Mouse (Mus musculus) cerebellum, postnatal 14 days (tissue): ENCODE measurements at regions not wholly inside any gene's neighbourhood (a gene's known extent, or its start where the extent isn't known, plus 50 kb on each side); places are given as distances from the start of the nearest gene placed in this dataset.

Experiments
- DNase-seq, 2 experiments: peaks; one replicate each; pipeline ENCODE4 v3.0.0; 2021; ENCODE audit warnings: mixed read lengths in 2 of 2

DNA sequence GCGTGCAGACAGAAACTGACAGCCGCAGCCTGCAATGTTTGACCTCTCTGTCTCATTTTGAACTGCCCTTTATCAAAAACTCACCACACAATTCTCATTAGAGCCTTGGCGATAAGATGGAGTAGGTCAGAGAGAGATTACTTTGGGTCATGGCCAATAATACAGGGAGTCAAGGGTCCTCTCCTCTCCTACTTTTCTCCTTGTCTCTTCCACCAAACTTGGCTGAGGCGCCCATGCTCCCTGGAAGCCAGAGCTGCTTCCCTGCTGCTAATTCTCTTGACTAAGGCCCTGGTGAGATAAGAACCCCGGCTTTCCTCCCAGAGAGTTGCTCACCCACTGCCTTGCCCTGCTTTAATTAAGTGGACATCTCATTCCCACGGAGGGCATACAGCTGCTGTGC, 355.3 kb upstream of the Smim15 start:
- DNase-seq: no peak

DNA sequence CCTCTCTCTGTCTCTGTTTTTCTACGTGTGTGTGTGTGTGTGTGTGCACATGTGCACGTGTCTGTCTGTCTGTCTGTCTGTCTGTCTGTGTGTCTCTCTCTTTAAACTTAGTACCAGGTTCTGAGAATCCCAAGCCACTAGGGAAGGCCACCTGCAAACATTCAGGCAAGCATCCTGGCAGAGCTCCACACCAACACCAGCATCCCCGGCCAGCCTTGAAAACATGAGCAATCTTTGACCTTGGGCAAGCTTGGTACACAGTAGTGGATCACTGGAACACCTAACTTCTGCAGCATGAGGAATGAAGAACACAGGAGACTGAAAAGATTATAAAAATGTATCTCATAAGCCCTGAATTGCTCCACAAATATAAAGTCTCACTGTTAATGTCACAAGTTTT, 359.0 kb upstream of the Smim15 start:
- DNase-seq: no peak

DNA sequence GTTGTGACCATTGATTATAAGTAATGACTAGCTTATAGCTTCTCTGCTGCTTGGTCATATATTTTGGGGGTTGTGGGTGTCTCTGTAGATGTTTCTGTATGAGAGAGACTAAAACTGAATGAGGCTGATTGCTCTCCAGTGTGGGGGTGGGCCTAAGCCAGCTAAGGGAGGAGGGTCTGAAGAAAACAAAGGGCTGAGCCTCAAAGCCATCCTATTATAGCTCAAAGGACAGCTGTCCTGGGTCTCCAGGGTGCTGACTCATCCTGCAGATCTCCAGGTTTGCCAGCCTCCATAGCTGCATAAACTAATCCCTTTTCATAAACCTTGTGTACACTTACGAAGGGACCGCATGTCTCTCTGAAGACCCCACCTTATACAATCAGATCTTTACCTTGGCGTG, 360.3 kb upstream of the Smim15 start:
- no peak for DNase-seq

DNA sequence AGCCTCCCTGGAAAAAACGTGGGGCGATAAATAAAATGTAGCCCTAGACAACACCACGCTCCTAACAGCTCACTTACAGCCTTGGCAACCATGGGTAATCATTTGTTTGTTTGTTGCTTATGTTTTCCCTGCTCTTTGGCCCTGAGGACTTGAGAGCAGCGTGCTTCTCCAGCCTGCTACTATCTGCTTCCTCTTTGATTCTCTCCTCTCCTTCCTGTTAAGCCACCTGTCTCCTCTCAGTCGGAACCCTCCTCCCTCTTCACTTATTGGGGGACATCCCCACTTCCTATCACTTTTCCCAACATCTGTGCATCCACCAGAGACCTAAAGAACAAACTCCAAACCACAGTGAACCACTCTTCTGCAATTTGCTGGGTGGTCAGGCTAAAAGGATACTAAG, 362.5 kb upstream of the Smim15 start:
- DNase-seq: no peak

DNA sequence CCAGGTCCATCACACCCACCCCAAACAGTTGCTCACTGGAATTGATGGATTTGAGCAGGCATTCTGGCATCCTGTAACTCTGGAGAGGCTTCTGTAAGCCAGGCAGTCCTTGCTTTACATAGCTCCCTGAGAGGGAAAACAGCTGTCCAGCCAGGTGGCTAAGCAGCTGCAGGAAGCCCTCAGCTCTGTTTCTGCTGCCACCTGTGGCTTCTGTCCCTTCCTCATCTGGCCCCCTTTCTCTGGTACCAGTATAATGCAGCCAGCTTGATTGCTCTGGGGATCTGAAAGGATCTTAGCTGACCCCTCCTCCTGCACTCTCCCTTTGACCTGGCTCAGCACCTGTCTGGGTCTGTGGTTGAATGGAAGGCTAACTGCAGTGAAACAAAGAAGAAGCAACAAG, 365.4 kb upstream of the Smim15 start:
- DNase-seq: no peak

DNA sequence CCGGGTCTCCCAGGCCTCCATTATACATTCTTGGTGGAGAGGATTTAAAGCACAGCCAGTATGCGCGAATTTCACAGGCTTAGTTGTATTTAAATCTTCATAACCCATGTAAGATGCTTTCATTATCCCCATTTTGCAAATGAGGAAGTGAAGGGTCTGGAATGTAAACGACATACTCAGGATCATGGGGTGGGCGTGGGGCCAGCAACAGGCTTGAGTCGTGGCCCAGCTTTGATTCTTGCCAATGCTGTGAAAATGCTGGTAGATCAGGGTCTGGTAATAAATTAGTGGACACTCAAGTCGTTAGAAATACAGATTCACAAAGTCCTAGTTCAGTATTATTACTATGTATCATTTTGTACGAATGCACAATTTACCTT, 367.2 kb upstream of the Smim15 start:
- peak; percentile 58 to 69 for DNase-seq

DNA sequence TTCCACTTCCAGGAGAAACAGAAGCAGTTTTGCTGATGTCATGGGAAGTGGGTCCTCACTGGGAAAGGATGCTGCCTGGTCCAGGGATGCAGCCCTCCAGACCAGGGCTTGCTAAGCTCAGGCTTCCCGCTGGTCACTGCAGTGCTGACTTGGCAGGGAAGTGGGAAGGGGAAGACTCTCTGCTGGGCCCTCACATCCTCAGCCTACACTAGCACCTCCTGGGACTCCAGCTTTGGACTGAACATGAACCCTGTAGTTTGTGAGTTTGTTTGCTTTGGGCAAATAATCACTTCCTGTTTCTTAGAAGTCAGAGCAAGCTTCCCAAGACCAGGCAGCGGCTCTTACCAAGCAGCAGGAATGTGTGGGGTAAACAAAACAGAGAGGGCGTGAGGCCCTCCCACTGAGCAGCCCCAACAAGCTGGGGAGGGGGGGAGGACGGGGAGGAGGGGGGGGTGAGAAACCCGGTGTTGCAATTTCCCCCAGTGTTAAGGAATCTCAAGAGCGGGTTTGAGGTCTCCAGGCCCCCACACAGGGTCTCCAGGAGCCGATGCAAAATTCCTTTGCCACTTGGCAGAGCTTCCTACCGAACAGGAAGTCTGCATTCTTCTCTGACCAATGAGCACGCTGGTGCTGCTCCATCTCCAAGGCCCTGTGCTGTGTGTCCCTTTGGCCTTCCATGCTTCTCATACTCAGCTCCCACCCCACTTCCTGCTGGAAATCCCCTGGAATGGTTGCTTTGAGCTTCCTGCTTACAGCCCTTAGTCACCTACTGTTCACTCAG, 367.7 kb upstream of the Smim15 start:
- no peak for DNase-seq

DNA sequence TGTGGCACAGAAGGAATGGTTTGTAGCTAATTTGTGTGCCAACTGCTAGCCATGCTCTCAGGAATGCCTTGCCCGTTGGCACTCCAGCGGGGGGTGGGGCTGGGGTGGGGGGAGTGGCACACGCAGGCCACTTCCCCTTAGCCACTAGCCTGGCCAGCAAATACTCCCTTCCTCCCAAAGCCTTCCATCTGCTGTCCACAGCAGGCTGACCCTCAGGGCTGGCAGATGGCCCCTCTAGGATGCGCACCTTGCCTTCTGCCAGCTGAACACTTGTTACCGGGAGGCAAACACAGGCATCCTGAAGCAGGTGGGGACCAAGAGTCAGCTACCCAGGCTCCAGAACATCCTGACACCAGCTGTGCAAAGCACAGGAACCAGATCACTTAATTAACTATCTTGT, 372.1 kb upstream of the Smim15 start:
- peak; percentile 69 to 81 for DNase-seq

DNA sequence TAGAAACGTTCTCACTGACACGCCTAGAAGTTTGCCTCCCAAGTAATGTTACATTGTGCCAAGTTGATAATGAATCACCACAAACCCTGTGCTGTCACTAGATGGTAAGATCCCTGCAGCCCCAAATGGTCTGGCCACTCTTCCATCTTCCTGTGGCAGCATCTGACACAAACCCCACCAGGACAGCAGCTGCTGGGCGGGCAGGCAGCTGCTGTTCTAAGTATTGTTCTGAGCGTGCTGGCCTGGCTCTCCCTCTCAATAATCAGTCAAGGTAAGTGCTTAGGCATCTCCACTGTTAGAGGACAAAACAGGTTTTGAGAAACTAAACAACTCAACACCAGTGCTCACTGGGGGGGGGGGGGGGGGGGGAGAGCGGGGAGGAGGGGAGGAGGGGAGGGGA, 375.7 kb upstream of the Smim15 start:
- DNase-seq: no peak

DNA sequence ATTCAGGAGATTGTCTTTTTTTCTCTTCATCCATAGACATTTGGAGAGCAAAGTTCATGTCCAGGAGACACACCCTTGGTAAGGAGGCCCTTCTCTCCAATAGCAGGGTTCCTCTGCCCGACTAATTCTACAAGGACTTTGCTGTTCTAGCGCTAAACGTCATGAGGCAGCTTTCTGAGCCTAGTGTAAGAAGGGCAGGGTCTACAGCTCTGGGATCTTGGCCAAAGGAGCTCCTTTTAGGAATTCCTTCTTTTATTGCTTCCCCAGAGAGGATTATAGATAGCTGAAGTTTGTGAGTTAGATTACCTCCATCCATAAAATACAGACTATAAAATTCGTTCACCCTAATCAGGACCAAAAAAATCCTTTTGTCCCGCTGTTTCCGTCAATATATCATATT, 378.5 kb upstream of the Smim15 start:
- no peak for DNase-seq

DNA sequence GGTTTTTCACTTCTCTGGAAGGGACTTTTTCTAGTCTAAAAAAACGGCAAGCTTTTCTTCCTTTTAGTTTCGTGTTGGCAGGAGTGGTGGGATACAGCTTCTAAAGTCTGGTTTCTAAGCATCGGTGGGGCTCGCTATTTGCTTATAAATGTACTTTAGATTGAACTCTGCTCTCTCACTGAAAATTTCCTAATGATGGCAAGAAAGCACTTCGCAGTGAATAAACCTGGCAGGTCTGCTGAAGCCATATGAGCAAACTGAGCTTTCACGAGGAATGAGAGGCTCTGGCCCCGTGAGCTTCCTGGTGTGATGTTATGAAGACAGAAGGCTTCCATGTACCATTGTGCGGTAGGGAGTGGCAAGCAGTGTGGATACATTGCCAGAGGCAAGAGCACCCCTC, 380.0 kb upstream of the Smim15 start:
- no peak for DNase-seq

DNA sequence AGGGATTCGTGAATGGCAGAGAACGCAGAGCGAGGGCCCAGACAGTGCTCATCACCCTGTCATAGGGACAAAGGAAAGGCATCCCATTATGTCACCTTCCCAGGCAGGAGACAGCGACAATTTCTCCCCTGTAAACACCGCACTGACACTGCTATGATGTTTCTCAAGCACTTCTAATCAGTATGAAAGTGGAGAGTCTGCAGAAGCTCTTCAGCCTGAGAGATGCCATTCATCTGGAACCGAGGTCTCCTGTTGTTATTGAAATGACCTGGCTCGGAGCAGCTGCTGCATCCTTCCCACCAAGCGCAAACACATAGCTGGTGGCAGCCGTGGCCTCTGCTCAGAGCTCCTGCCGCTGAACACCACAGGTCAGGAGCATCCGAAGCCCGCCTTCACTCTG, 380.5 kb upstream of the Smim15 start:
- no peak for DNase-seq

DNA sequence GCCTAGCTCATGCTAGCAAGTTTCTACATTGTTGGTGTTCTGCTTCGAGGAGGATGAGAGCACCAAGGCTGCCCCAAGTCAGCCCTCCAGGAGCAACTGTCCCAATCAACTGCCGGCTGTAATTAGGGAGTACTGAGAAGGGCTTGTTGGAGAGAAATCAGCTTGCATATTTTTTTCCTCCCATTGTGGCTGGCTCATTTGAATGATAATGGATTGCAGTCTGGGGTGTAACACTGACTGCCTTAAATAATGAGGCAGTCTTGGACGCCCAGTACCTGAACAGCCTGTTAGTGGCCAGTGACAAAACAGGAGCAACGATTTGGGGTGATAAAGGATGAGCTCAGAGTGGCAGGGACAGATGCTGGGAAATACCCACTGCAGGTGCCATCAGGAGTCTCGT, 382.8 kb upstream of the Smim15 start:
- no peak for DNase-seq

DNA sequence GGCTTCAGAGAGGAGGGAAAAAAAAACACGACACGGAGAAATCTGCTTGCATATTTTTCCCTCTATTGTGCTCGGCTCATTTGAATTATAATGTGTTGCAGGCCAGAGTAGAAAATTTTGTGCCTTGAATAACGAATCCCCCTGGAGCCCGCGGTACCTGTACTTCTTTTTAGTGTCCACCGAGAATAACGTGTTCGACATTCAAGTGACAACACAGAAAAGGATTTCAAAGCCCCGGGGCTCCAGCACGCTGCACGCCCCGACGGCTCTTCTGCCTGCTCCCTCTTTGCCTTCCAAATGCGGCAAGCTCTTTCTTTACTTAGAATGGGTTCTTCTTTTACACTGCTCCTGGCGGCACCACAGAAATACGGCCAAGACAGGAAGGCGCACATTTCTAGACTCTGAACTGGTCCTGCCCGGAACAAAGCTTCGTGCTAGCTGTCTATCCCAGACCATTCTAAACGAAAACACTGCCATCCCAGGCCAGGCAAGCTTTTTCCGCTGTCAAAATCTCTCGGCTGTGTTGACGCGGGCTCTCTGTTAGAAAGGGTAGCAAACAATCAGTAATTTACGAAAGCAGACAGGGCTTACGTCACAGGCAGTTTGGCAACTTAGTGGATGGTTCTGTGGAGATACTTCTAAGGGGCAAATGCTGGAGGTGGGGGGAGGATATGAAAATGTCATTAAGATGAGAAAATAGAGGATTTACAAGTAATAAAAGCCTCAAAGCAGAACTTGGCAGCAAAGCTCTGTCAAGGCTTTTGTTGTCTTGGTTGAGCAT, 398.2 kb upstream of the Smim15 start:
- DNase-seq: peak; percentile 26 to 27

DNA sequence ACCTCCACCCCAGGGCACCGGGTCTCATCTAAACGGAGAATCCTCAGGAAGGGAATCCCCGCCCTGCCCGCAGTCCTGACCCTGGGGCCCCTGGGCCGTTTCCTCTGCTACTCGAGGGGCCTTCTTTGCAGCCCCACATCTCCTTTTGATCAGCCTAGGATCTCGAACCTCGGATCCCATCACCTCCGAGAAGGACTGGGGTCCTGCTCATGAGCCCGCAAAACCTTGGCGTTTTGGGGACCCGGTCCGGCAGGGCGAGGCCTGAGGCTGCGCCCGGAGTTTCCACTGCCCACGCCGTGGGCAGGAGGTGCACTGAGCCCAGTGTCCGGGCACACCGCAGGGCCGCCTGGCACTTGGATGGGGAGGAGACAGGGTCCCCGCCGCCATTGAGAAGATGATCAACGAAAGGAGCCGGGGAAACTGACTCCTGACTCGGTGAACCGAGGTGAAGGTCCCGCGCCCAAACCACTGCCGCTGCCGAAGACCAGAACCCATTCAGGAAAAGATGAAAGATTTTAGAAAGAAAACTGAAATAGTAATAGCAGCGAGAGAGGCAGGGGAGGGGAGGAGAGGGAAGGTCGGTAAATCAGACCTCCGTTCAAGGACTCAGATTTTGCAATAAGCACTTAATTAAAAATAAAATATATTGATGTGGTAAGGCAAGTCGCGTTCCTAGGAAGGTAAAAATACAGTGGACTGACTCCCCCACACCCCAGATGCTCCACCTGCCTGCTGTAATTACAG, 399.0 kb upstream of the Smim15 start:
- DNase-seq: peak; percentile 20 to 28

DNA sequence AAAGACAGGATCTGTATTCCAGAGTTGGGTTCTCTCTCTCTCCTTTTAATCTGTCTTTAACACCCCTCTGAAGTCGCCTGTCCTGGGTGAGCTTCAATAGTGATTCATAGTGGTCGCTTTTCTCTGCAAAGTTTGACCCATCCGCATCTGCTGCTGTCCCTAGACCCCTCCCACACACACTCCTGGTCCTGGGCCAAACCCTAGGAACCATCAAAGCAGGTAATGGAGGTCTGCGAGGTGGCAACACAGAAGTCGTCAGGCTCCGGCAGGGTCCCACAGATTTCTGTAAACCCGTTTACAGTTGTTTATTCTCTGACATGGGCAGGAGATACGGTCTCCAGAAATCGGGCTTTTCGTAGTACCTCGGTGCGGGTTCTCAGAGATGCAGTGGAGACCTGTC, 399.5 kb upstream of the Smim15 start:
- DNase-seq: no peak

DNA sequence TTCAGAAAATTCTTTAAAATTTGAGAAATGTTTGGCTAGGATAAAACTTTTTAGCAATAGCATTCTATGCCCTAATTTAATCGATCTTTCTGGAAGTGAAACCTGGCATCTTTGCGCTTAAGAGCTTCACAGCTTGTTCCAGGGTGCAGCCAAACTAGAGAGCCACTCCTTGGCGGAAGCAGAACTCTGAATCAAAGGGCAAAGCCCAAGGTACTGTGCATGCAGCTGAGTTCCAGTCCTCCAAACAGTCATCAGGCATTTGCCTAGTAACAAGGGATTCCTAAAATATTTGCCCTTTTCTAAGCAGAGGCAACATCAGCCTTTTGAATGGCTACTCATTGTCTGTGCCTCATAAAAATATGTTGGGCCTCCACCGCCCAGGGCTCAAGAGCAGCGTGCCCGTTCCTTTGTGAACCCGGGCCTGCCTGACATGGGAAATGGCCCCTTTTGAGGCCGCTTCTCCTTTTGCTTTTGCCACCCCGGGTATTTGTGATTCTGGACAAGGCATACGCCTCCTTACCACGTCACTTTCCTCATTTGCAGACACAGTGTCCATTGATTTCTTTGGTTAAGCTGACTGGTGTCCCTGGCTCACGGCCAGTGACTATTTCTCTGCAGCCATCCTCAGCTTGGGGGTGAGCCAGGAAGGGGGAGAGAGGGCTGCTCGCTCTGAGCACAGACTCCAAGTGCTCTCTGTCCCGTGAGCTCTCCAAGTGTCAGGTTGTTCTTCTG, 402.2 kb upstream of the Smim15 start:
- peak; percentile 63 to 71 for DNase-seq

DNA sequence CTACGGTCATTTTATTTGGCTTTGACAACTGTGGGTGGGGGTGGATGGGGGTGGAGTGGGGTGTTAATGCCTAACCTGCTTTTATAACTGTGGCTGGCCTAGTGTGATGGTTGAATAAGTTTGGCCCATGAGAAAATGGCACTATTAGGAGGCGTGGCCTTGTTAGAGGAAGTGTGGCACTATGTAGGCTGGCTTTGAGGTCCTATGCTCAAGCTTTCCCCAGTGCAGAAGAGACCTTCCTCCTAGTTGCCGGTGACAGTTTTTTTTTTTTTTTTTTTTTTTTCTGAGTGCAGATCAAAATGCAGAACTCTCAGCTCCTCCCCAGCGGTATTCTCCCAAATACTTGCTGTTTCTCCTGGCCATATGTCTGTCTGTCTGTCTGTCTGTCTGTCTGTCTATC, 404.6 kb upstream of the Smim15 start:
- no peak for DNase-seq

DNA sequence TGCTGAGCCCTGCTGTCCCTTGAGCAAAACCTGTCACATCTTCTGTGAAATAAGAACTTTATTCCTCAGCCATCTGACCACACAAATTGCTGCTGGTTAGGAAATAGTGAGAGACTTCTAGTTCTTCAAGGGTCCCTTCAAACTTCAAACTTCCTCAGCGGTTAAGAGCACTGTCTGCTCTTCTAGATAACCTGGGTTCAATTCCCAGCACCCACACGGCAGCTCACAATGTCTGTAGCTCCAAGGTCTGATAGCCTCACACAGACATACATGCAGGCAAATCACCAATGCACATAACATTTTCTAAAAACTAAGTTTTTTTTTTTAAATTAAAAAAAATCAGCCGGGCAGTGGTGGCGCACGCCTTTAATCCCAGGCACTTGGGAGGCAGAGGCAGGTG, 407.0 kb upstream of the Smim15 start:
- no peak for DNase-seq

DNA sequence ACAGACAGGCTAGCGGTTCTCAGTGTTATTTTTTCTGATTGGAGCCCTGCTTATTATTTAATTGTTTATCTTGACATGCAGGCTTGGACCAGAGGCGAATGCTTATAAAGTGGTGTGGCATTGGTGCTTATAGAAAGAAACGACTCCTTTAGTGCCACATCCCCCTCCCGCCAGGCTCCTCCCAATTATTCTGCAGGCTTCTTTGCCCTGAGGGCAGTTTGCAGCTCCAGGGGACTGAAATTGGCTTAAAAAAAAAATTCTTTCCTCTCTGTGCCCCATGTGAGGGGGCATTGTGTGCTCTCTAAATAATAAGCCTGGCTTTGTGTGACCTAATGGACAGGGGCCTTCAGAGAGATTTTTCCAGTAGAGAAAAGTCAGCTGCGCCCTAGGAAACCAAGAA, 409.1 kb upstream of the Smim15 start:
- DNase-seq: no peak

DNA sequence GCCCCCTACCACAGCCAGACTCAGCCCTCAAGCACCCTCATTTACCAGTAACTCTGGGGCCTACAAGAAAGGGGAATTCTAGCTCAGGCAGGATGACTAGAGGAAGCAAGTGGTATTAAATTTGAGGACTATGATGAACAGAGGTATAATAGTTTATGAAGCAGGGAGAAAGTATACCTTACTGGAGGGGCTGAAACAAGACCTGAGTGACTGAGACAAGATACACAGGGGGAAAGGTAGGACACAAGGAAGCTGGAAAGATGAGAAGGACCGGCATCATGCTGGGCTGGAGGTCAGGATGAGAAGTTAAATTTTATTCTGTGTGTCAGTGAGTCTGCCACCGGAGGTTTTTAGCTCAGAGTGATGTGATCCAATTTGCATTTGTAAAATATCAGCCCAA, 417.2 kb upstream of the Smim15 start:
- no peak for DNase-seq

DNA sequence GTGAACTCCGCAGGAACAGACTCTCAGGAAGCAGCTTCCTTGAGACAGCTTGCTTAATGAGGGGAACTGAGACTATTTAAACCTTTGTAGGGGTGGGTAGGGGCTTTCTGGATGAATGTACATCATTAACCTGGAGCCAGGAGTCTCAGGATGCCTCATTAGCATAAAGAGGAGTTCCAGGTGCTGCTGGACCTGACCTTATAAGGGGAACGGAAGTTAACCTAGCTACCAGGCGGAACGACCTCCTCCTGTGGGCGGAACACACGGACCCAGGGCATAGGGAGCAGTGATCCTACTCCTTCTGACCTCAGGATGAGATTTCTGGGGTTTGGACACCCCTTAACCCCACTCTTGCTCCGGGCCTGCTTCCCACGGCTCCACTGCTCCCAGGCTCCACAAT, 417.6 kb upstream of the Smim15 start:
- no peak for DNase-seq

DNA sequence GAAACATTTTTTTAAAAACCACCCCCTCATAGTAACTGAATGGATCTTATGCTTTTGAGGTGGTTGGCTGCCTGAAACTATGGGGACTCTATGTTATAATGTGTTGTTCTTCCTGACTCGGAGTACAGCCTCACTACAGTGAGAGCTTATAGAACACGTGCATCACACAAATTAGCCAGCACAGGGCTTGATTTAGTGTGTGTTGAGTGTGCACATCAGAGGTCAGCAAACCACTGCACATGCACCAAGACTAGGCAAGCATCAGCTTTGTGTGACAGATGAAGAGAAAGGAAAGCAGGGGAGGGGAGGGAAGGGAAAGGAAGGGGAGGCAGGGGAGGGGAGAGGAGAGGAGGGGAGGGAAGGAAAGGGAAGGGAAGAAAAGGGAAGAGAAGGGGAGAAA, 422.9 kb upstream of the Smim15 start:
- no peak for DNase-seq
